Comparison of ENCODE assay signal across 1 mouse cellular context in the genomic region with DNA sequence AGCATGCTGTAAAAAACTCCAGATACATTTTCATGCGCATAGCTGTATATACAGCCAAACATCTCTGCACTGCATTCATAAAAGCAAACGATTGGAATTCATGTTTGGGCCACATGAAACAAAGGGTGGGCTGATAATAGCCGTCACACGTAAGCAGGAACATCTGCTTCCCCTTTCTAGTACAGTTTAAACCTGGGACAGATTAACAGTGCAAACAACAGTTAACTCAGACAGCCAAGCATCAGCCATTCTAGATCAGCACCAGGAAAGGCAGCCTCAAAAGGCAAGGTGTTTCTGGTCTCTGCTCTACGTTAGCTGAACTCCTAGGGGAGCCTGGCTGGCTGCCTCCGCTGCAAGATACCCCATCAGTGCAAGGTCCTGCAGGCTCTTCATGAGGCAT.
A peak's percentile ranks its signal among the peaks of the same experiment; 100 is the strongest.
TF ChIP-seq lines count a peak whose summit lies in the region.

No protein-coding gene starts in this region.

TF ChIP-seq in MEL, 35 proteins besides CTCF, POLR2A, EP300 and RAD21 (continued from another document):
- no peak for TF ChIP-seq POLR2AphosphoS2 (IDR thresholded peaks at IDR 0.05; ENCODE audit: low read length)
- TF ChIP-seq CHD2 (IDR thresholded peaks at IDR 0.05; ENCODE audit: low read length): no peak
- TF ChIP-seq CHD1 (IDR thresholded peaks at IDR 0.05; ENCODE audit: low read depth, low read length): no peak
- TF ChIP-seq ETS1 (IDR thresholded peaks at IDR 0.05; ENCODE audit: low read depth, low read length): peak; percentile 72
- no peak for TF ChIP-seq ZKSCAN1 (IDR thresholded peaks at IDR 0.05; ENCODE audit: low read depth, low read length)
- TF ChIP-seq NRF1 (IDR thresholded peaks at IDR 0.05; ENCODE audit: insufficient read depth, low read depth, low read length, poor library complexity, severe bottlenecking): no peak
- no peak for TF ChIP-seq KAT2A (conservative IDR thresholded peaks at IDR 0.05; ENCODE audit: low read depth, low read length)
- peak; percentile 58 for TF ChIP-seq GATA1 (IDR thresholded peaks at IDR 0.05; ENCODE audit: low read depth, low read length)
- peak; percentile 51; the same call in 1 of the 2 replicates for TF ChIP-seq MYC (IDR thresholded peaks at IDR 0.05; ENCODE audit: low read depth, low read length)
- TF ChIP-seq UBTF (IDR thresholded peaks at IDR 0.05; ENCODE audit: borderline replicate concordance, insufficient read depth, low read depth, low read length): no peak
- peak; percentile 25; the same call in 1 of the 2 replicates for TF ChIP-seq TAL1 (IDR thresholded peaks at IDR 0.05; ENCODE audit: low read length)
- TF ChIP-seq E2F4 (IDR thresholded peaks at IDR 0.05; ENCODE audit: borderline replicate concordance, low read depth, low read length): no peak
- peak; percentile 71 for TF ChIP-seq TBP (IDR thresholded peaks at IDR 0.05; ENCODE audit: low read depth, low read length)
- TF ChIP-seq HCFC1 (IDR thresholded peaks at IDR 0.05; ENCODE audit: low read depth, low read length): no peak
- TF ChIP-seq ZMIZ1 (IDR thresholded peaks at IDR 0.05; ENCODE audit: low read depth, low read length): no peak
- TF ChIP-seq MAZ (IDR thresholded peaks at IDR 0.05; ENCODE audit: low read depth, low read length): no peak; the same call in 1 of the 2 replicates
- TF ChIP-seq NELFE (IDR thresholded peaks at IDR 0.05; ENCODE audit: low read depth, low read length): no peak; the same call in 1 of the 2 replicates
- no peak for TF ChIP-seq MEF2A (IDR thresholded peaks at IDR 0.05; ENCODE audit: extremely low read depth, insufficient replicate concordance, low read depth, low read length, poor library complexity, severe bottlenecking)
- peak; percentile 38; the same call in 1 of the 2 replicates for TF ChIP-seq ZNF384 (IDR thresholded peaks at IDR 0.05; ENCODE audit: low read depth, low read length)
- peak; percentile 83 for TF ChIP-seq MYB (IDR thresholded peaks at IDR 0.05; ENCODE audit: low read depth, low read length)
- TF ChIP-seq USF1 (IDR thresholded peaks at IDR 0.05; ENCODE audit: low read depth, low read length): no peak
- TF ChIP-seq POLR2AphosphoS5 (IDR thresholded peaks at IDR 0.05; ENCODE audit: borderline replicate concordance, low read depth, low read length): no peak
- no peak for TF ChIP-seq BHLHE40 (IDR thresholded peaks at IDR 0.05; ENCODE audit: borderline replicate concordance, low read depth, low read length)
- peak; percentile 63; the same call in 1 of the 2 replicates for TF ChIP-seq TCF12 (IDR thresholded peaks at IDR 0.05; ENCODE audit: low read depth, low read length)
- TF ChIP-seq ELF1 (IDR thresholded peaks at IDR 0.05; ENCODE audit: low read depth, low read length): no peak
- TF ChIP-seq GABPA (IDR thresholded peaks at IDR 0.05; ENCODE audit: low read depth, low read length): no peak
- peak; percentile 82 for TF ChIP-seq SIN3A (IDR thresholded peaks at IDR 0.05; ENCODE audit: low read length)
- TF ChIP-seq JUND (IDR thresholded peaks at IDR 0.05; ENCODE audit: low read depth, low read length): no peak
- TF ChIP-seq USF2 (IDR thresholded peaks at IDR 0.05; ENCODE audit: borderline replicate concordance in 1 of 2, insufficient read depth in 1 of 2, low read depth in 1 of 2, low read length in 2 of 2): no peak
- no peak; the same call in 1 of the 2 replicates for TF ChIP-seq MAX (IDR thresholded peaks at IDR 0.05; ENCODE audit: low read length)
- TF ChIP-seq MXI1 (IDR thresholded peaks at IDR 0.05; ENCODE audit: low read depth, low read length): no peak
